Mouse (Mus musculus): Measurements from ENCODE around the gene Sfswap.

GRCm38 (mm10) chr5:129535431-129535830, 34.4 kb downstream of the Sfswap start:
- TF ChIP-seq CTCF (IDR thresholded peaks at IDR 0.05; ENCODE audit: low read depth) (no peak), EP300 (IDR thresholded peaks at IDR 0.05; ENCODE audit: low read depth) (no peak)

Data from liver, embryonic 14.5 days (tissue).